Mouse (Mus musculus) intestine, postnatal 0 days (tissue): ENCODE results near the gene Cldn12. TPM values are rescaled to one million over a fixed set of nuclear protein-coding genes. Genes with fewer than 3 reads are reported as not detected.

Experiments
- ATAC-seq: fragments of 200-750 bp; cut with Nextera tagmentation; 2 replicates; pipeline ENCODE4 v1.8.0; 2017; ENCODE audit warnings: mild to moderate bottlenecking, moderate TSS enrichment, moderate library complexity
- H3K27ac ChIP-seq: fragments of 300-500 bp; sonication (generic); 2 replicates; pipeline ENCODE4 v1.5.1; 2014; ENCODE audit warnings: mild to moderate bottlenecking, low read depth, low read length, moderate library complexity
- H3K27me3 ChIP-seq: fragments of 300-500 bp; sonication (generic); replicated peaks from 2 replicates; pipeline ENCODE4 v1.6.1; 2014; ENCODE audit warnings: low read length, mixed read lengths; ENCODE audit not compliant: control insufficient read depth, insufficient read depth
- H3K36me3 ChIP-seq: fragments of 300-500 bp; sonication (generic); 2 replicates; pipeline ENCODE4 v1.6.1; 2014; ENCODE audit warnings: mild to moderate bottlenecking, moderate library complexity; ENCODE audit not compliant: control insufficient read depth, insufficient read depth
- H3K4me1 ChIP-seq: fragments of 300-500 bp; sonication (generic); replicated peaks from 2 replicates; pipeline ENCODE4 v1.6.1; 2014; ENCODE audit warnings: antibody characterized with exemption, low read length, mixed read lengths; ENCODE audit not compliant: control insufficient read depth, insufficient read depth
- H3K4me2 ChIP-seq: fragments of 300-500 bp; sonication (generic); replicated peaks from 2 replicates; pipeline ENCODE4 v1.6.1; 2014; ENCODE audit warnings: low read depth, mild to moderate bottlenecking, moderate library complexity
- H3K4me3 ChIP-seq: fragments of 300-500 bp; sonication (generic); 2 replicates; pipeline ENCODE4 v1.5.1; 2014; ENCODE audit warnings: low read depth, low read length
- H3K9ac ChIP-seq: fragments of 300-500 bp; sonication (generic); 2 replicates; pipeline ENCODE4 v1.6.1; 2014; ENCODE audit warnings: mild to moderate bottlenecking, low read depth, low read length
- H3K9me3 ChIP-seq: fragments of 300-500 bp; sonication (generic); 2 replicates; pipeline ENCODE4 v1.6.1; 2016; ENCODE audit warnings: mixed run types; ENCODE audit not compliant: control insufficient read depth
- CTCF ChIP-seq: sonication (generic); IDR thresholded peaks from 2 replicates; pipeline ENCODE4 v1.5.1; 2016; ENCODE audit warnings: low read depth, mild to moderate bottlenecking, control low read depth, antibody characterized with exemption, moderate library complexity
- WGBS: fragments of 180-500 bp; shearing (Covaris S2); extraction: QIAGEN DNeasy Blood & Tissue Kit; methylation state at CpG from one replicate; pipeline ENCODE4 v1.1.7; 2014; 5-methylcytosine and 5-hydroxymethylcytosine counted together
- polyA plus RNA-seq: library from polyadenylated mRNA; unstranded; fragments of >200 nt; fragmentation: Nextera tagmentation; extraction: Ambion mirVana; gene quantifications from 2 replicates; pipeline ENCODE4 v1.2.1, GENCODE M21; 2015

Cldn12 gene
- polyA plus RNA-seq, 1 experiment from 2014 or later = 14.6 TPM

DNA sequence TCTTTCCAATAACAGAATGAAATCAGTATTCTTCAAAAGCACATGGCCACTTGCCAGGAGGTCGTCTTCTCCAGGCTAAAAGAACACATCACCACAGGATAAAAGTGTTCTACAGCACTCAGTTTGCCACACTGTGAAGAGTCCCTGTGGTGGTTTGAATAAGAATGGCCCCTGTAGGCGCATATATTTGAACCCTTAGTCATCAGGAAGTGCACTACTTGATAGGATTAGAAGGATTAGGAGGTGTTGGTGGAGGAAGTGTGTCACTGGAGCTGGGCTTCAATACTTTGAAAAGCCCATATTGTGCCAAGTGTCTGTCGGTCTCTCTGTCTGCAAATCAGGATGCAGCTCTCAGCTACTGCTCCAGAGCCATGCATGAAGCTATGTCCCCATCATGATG lies 25.6 kb upstream of the Cldn12 start:
- no peak overlapping the region for H3K4me2 ChIP-seq
- no peak overlapping the region for H3K27ac ChIP-seq
- TF ChIP-seq CTCF = no peak
- H3K36me3 ChIP-seq = peaks cover 22% of the 10 kb centered on the region
- ATAC-seq = no peak
- no peaks in the 10 kb centered on the region for H3K9me3 ChIP-seq
- H3K4me1 ChIP-seq = no peaks in the 10 kb centered on the region
- no peak overlapping the region for H3K9ac ChIP-seq
- no peak overlapping the region for H3K4me3 ChIP-seq
- WGBS = 76% methylated on average over 3 of the region's 3 CpGs
- H3K27me3 ChIP-seq = no peaks in the 10 kb centered on the region

DNA sequence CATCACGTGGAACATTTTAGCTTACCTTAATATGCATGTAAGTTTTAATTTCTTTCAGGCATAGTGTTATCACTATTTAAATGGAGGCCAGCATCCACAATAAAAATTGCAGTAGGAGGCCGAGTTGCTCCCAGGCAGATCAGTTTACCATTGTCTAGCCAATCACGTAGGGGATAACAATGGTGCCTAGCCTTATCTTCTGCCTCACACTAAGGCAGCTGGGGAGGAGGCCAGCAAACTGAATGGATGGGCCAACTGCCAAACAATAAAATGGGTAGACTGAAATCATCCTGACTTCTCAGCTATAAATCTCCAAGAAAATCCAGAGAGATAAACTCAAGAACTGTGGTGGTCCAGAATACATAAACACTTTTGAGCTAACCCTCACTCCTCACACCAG lies 25.0 kb upstream of the Cldn12 start:
- WGBS = 74% methylated on average over 3 of the region's 3 CpGs
- peaks cover 22% of the 10 kb centered on the region for H3K36me3 ChIP-seq

DNA sequence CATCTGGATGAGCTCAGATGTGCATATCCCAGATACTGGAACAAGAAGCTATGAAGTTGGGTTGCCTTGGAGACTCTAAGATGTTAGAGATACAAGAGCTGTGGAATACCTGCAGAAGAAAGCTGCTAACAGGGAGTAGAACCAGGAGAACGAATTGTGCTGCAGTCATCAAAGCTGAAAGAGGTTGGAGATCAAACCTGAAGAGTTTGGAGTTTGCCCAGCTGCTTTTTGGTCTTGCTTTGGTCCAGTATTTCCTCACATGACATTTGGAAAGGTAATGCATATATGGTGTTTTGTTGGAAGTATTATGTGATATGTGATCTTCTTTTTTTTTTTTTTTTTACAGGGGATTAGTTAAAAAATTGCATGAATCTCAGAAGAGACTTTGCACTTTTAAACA lies 21.4 kb upstream of the Cldn12 start:
- H3K4me2 ChIP-seq = no peak overlapping the region
- no peaks in the 10 kb centered on the region for H3K27me3 ChIP-seq
- H3K9me3 ChIP-seq = no peaks in the 10 kb centered on the region
- H3K4me3 ChIP-seq = no peak overlapping the region
- H3K9ac ChIP-seq = no peak overlapping the region
- TF ChIP-seq CTCF = no peak
- no peaks in the 10 kb centered on the region for H3K4me1 ChIP-seq
- WGBS = 81% methylated on average over 1 of the region's 1 CpGs
- no peak overlapping the region for H3K27ac ChIP-seq
- peaks cover 5% of the 10 kb centered on the region; the same call in 1 of the 2 replicates for H3K36me3 ChIP-seq
- no peak for ATAC-seq

More for the DNA sequence above, 25.0 kb upstream of the Cldn12 start:
- Histone ChIP-seq H3K27me3 (no peaks in the 10 kb centered on the region), H3K9ac (no peak overlapping the region), H3K9me3 (no peaks in the 10 kb centered on the region), H3K4me1 (no peaks in the 10 kb centered on the region), H3K27ac (no peak overlapping the region), H3K4me2 (no peak overlapping the region), H3K4me3 (no peak overlapping the region)
- ATAC-seq = no peak
- no peak for TF ChIP-seq CTCF

- Histone ChIP-seq H3K4me3 (no peak overlapping the region), H3K9me3 (no peaks in the 10 kb centered on the region)
These were observed 19.1 kb upstream of the Cldn12 start for GRCm38 (mm10) chr5:5533656-5534420.

GRCm38 (mm10) chr5:5515411-5515810 lies 653 bp upstream of the Cldn12 start:
- WGBS = 81% methylated on average over 5 of the region's 5 CpGs
- H3K4me2 ChIP-seq = no peak overlapping the region
- no peak for ATAC-seq

More at GRCm38 (mm10) chr5:5533656-5534420, 19.1 kb upstream of the Cldn12 start:
- WGBS = 47% methylated on average over 3 of the region's 3 CpGs
- no peak for ATAC-seq
- Histone ChIP-seq H3K27me3 (no peaks in the 10 kb centered on the region), H3K9ac (no peak overlapping the region), H3K27ac (no peak overlapping the region), H3K36me3 (0 out of 2 replicates have a peak, but pooled peaks cover 4% of the 10 kb centered on the region), H3K4me1 (no peaks in the 10 kb centered on the region), H3K4me2 (no peak overlapping the region)
- no peak for TF ChIP-seq CTCF

GRCm38 (mm10) chr5:5511401-5511800 lies 3.4 kb downstream of the Cldn12 start:
- H3K36me3 ChIP-seq = peaks cover 16% of the 10 kb centered on the region
- no peak overlapping the region for H3K9ac ChIP-seq
- H3K9me3 ChIP-seq = no peaks in the 10 kb centered on the region
- no peak for ATAC-seq
- no peak for TF ChIP-seq CTCF
- 82% methylated on average over 3 of the region's 3 CpGs for WGBS
- H3K4me2 ChIP-seq = no peak overlapping the region
- H3K27ac ChIP-seq = no peak overlapping the region
- H3K4me1 ChIP-seq = no peaks in the 10 kb centered on the region
- H3K27me3 ChIP-seq = no peaks in the 10 kb centered on the region
- no peak overlapping the region for H3K4me3 ChIP-seq

More at GRCm38 (mm10) chr5:5515411-5515810, 653 bp upstream of the Cldn12 start:
- H3K4me1 ChIP-seq = no peaks in the 10 kb centered on the region
- H3K36me3 ChIP-seq = 0 out of 2 replicates have a peak, but pooled peaks cover 6% of the 10 kb centered on the region
- H3K9me3 ChIP-seq = no peaks in the 10 kb centered on the region
- TF ChIP-seq CTCF = no peak
- H3K4me3 ChIP-seq = peak overlapping the region; percentile 85
- H3K9ac ChIP-seq = no peak overlapping the region
- no peaks in the 10 kb centered on the region for H3K27me3 ChIP-seq
- H3K27ac ChIP-seq = no peak overlapping the region
